Mouse (Mus musculus) cortical plate, adult 2 months (tissue): ENCODE data around the gene Vsig10l. TPM values are rescaled to one million over a fixed set of nuclear protein-coding genes. Genes with fewer than 3 reads are reported as not detected.
A peak's percentile ranks its signal among the peaks of the same experiment; 100 is the strongest.

Experiments used
- H3K27ac ChIP-seq: fragments of 200-500 bp; 2 replicates; pipeline ENCODE4 v1.5.1; 2012; ENCODE audit warnings: low read length, control low read depth, inconsistent platforms; ENCODE audit not compliant: insufficient read depth
- H3K4me1 ChIP-seq: fragments of 200-500 bp; 2 replicates; pipeline ENCODE4 v1.6.1; 2011; ENCODE audit warnings: low read length; ENCODE audit not compliant: control insufficient read depth, insufficient read depth
- H3K4me3 ChIP-seq: fragments of 200-500 bp; 2 replicates; pipeline ENCODE4 v1.5.1; 2011; ENCODE audit warnings: mild to moderate bottlenecking, low read length, control low read depth; ENCODE audit not compliant: insufficient read depth
- CTCF ChIP-seq: fragments of 200-500 bp; IDR thresholded peaks from 2 replicates; pipeline ENCODE4 v1.5.1; 2011; ENCODE audit warnings: mild to moderate bottlenecking, control low read depth, low read length; ENCODE audit not compliant: insufficient read depth; ENCODE audit errors: extremely low read depth
- POLR2A ChIP-seq: fragments of 200-500 bp; IDR thresholded peaks from 2 replicates; pipeline ENCODE4 v1.6.1; 2011; ENCODE audit warnings: mild to moderate bottlenecking, low read length, control low read depth; ENCODE audit not compliant: insufficient read depth; ENCODE audit errors: extremely low read depth
- polyA plus RNA-seq: library from polyadenylated mRNA; depleted of rRNA; stranded (reverse); fragments of >200 nt; gene quantifications from 2 replicates; pipeline ENCODE4 v1.2.3, GENCODE M21; 2012

Gene Vsig10l
- polyA plus RNA-seq, 1 experiment: 1.7 TPM

GRCm38 (mm10) chr7:43476376-43476775 is 13.4 kb downstream of the Vsig10l start:
- Histone ChIP-seq H3K4me3 (no peak overlapping the region), H3K4me1 (peaks cover 6% of the 10 kb centered on the region), H3K27ac (no peak overlapping the region)
- TF ChIP-seq CTCF (no peak), POLR2A (no peak)

- Histone ChIP-seq H3K27ac (peak overlapping the region; percentile 34; the same call in 1 of the 2 replicates), H3K4me3 (no peak overlapping the region), H3K4me1 (peaks cover 12% of the 10 kb centered on the region)
- TF ChIP-seq CTCF (no peak), POLR2A (no peak)
These were observed 18.2 kb downstream of the Vsig10l start for GRCm38 (mm10) chr7:43481191-43481590.

- Histone ChIP-seq H3K27ac (no peak overlapping the region; the same call in 1 of the 2 replicates), H3K4me3 (no peak overlapping the region), H3K4me1 (peaks cover 12% of the 10 kb centered on the region)
- TF ChIP-seq POLR2A (no peak), CTCF (no peak)
These were observed 19.3 kb downstream of the Vsig10l start for GRCm38 (mm10) chr7:43482090-43482716.

GRCm38 (mm10) chr7:43483236-43483635 is 20.3 kb downstream of the Vsig10l start:
- TF ChIP-seq CTCF (no peak), POLR2A (no peak)
- no peak overlapping the region for H3K27ac ChIP-seq
- peaks cover 13% of the 10 kb centered on the region for H3K4me1 ChIP-seq
- H3K4me3 ChIP-seq: no peak overlapping the region

- H3K27ac ChIP-seq: peak overlapping the region; percentile 1
- H3K4me3 ChIP-seq: peak overlapping the region; percentile 89
- TF ChIP-seq POLR2A (no peak), CTCF (no peak)
- peaks cover 1% of the 10 kb centered on the region; the same call in 1 of the 2 replicates for H3K4me1 ChIP-seq
These were observed 25.7 kb downstream of the Vsig10l start for GRCm38 (mm10) chr7:43488646-43489045.

GRCm38 (mm10) chr7:43489631-43490125 is 26.7 kb downstream of the Vsig10l start, which contains the start of gene Iglon5:
Iglon5 (minus strand) TSS chr7:43490075.
- TF ChIP-seq CTCF: no peak
- TF ChIP-seq POLR2A: no peak
- Histone ChIP-seq H3K27ac (peak within 1 kb of the TSS; percentile 97), H3K4me3 (peak within 1 kb of the TSS; percentile 89), H3K4me1 (peaks cover 1% of the 10 kb centered on the region; the same call in 1 of the 2 replicates)

GRCm38 (mm10) chr7:43490182-43490584 is 27.2 kb downstream of the Vsig10l start:
- peak overlapping the region; percentile 66 for H3K27ac ChIP-seq

GRCm38 (mm10) chr7:43490861-43491260 is 27.9 kb downstream of the Vsig10l start:
- Histone ChIP-seq H3K4me1 (peaks cover 1% of the 10 kb centered on the region; the same call in 1 of the 2 replicates), H3K4me3 (no peak overlapping the region; the same call in 1 of the 2 replicates), H3K27ac (no peak overlapping the region)
- no peak for TF ChIP-seq CTCF
- no peak for TF ChIP-seq POLR2A

More at GRCm38 (mm10) chr7:43490182-43490584, 27.2 kb downstream of the Vsig10l start:
- TF ChIP-seq CTCF: no peak
- peak; percentile 45; the same call in 1 of the 2 replicates for TF ChIP-seq POLR2A
- Histone ChIP-seq H3K4me1 (peaks cover 1% of the 10 kb centered on the region; the same call in 1 of the 2 replicates), H3K4me3 (peak overlapping the region; percentile 89)

- TF ChIP-seq CTCF (peak; percentile 81), POLR2A (no peak)
- H3K27ac ChIP-seq: no peak overlapping the region
- H3K4me3 ChIP-seq: no peak overlapping the region
- H3K4me1 ChIP-seq: no peaks in the 10 kb centered on the region
These were observed 32.5 kb downstream of the Vsig10l start for GRCm38 (mm10) chr7:43495343-43496021.
